Mouse (Mus musculus) intestine, embryonic 16.5 days (tissue): Measurements from ENCODE around the gene Adgrl2. TPM values are rescaled to one million over a fixed set of nuclear protein-coding genes. Genes with fewer than 3 reads are reported as not detected.

ENCODE experiments used
- ATAC-seq: fragments of 200-750 bp; cut with Nextera tagmentation; 2 replicates; pipeline ENCODE4 v1.8.0; 2017; ENCODE audit warnings: moderate TSS enrichment, moderate library complexity
- H3K27ac ChIP-seq: fragments of 300-500 bp; sonication (generic); 2 replicates; pipeline ENCODE4 v1.5.1; 2014; ENCODE audit warnings: mild to moderate bottlenecking, low read length
- H3K27me3 ChIP-seq: fragments of 300-500 bp; sonication (generic); replicated peaks from 2 replicates; pipeline ENCODE4 v1.6.1; 2014; ENCODE audit warnings: low read length, control low read depth, mixed read lengths; ENCODE audit not compliant: control insufficient read depth, insufficient read depth
- H3K36me3 ChIP-seq: fragments of 300-500 bp; sonication (generic); 2 replicates; pipeline ENCODE4 v1.6.1; 2014; ENCODE audit warnings: low read length, control low read depth; ENCODE audit not compliant: control insufficient read depth, insufficient read depth
- H3K4me1 ChIP-seq: fragments of 300-500 bp; sonication (generic); 2 replicates; pipeline ENCODE4 v1.6.1; 2014; ENCODE audit warnings: low read length, control low read depth, mixed read lengths; ENCODE audit not compliant: control insufficient read depth, insufficient read depth
- H3K4me2 ChIP-seq: fragments of 300-500 bp; sonication (generic); 2 replicates; pipeline ENCODE4 v1.6.1; 2014; ENCODE audit warnings: low read depth, low read length, control low read depth
- H3K4me3 ChIP-seq: fragments of 300-500 bp; sonication (generic); 2 replicates; pipeline ENCODE4 v1.5.1; 2014; ENCODE audit warnings: mild to moderate bottlenecking, low read length
- H3K9ac ChIP-seq: fragments of 300-500 bp; sonication (generic); 2 replicates; pipeline ENCODE4 v1.6.1; 2014; ENCODE audit warnings: low read depth, low read length
- H3K9me3 ChIP-seq: fragments of 300-500 bp; sonication (generic); 2 replicates; pipeline ENCODE4 v1.6.1; 2016; ENCODE audit warnings: low read length, control low read depth; ENCODE audit not compliant: control insufficient read depth
- WGBS: fragments of 180-500 bp; shearing (Covaris S2); extraction: QIAGEN DNeasy Blood & Tissue Kit; methylation state at CpG from one replicate; pipeline ENCODE4 v1.1.7; 2014; 5-methylcytosine and 5-hydroxymethylcytosine counted together
- polyA plus RNA-seq: library from polyadenylated mRNA; unstranded; fragments of >200 nt; fragmentation: Nextera tagmentation; extraction: Ambion mirVana; gene quantifications from 2 replicates; pipeline ENCODE4 v1.2.1, GENCODE M21; 2015

The Adgrl2 gene
- polyA plus RNA-seq, 1 experiment from 2014 or later: 24.4 TPM

- Histone ChIP-seq H3K27me3 (no peaks in the 10 kb centered on the region), H3K4me2 (no peak overlapping the region), H3K9ac (no peak overlapping the region), H3K27ac (no peak overlapping the region), H3K9me3 (no peaks in the 10 kb centered on the region), H3K4me1 (no peaks in the 10 kb centered on the region), H3K36me3 (no peaks in the 10 kb centered on the region), H3K4me3 (no peak overlapping the region)
- WGBS: 97% methylated on average over 5 of the region's 5 CpGs
- ATAC-seq: no peak
These were observed 108.9 kb downstream of the Adgrl2 start for GRCm38 (mm10) chr3:148881431-148881830.

GRCm38 (mm10) chr3:148872563-148872962 is 117.8 kb downstream of the Adgrl2 start:
- H3K4me1 ChIP-seq: no peaks in the 10 kb centered on the region
- no peak overlapping the region for H3K9ac ChIP-seq
- 77% methylated on average over 5 of the region's 5 CpGs for WGBS
- H3K27ac ChIP-seq: no peak overlapping the region
- H3K9me3 ChIP-seq: no peaks in the 10 kb centered on the region
- no peaks in the 10 kb centered on the region for H3K36me3 ChIP-seq
- ATAC-seq: no peak
- no peaks in the 10 kb centered on the region for H3K27me3 ChIP-seq
- H3K4me3 ChIP-seq: no peak overlapping the region
- no peak overlapping the region for H3K4me2 ChIP-seq

- Histone ChIP-seq H3K36me3 (no peaks in the 10 kb centered on the region), H3K9ac (no peak overlapping the region), H3K4me2 (no peak overlapping the region), H3K27me3 (no peaks in the 10 kb centered on the region), H3K9me3 (no peaks in the 10 kb centered on the region), H3K27ac (no peak overlapping the region), H3K4me3 (no peak overlapping the region), H3K4me1 (no peaks in the 10 kb centered on the region)
- peak; percentile 67 for ATAC-seq
- 78% methylated on average over 5 of the region's 5 CpGs for WGBS
These were observed 118.4 kb downstream of the Adgrl2 start for GRCm38 (mm10) chr3:148871792-148872464.

GRCm38 (mm10) chr3:148867618-148868017 is 122.7 kb downstream of the Adgrl2 start:
- Histone ChIP-seq H3K27me3 (no peaks in the 10 kb centered on the region), H3K4me1 (no peaks in the 10 kb centered on the region), H3K9ac (no peak overlapping the region), H3K36me3 (0 out of 2 replicates have a peak, but pooled peaks cover 2% of the 10 kb centered on the region), H3K4me2 (no peak overlapping the region), H3K9me3 (no peaks in the 10 kb centered on the region), H3K27ac (no peak overlapping the region), H3K4me3 (no peak overlapping the region)
- WGBS: 48% methylated on average over 8 of the region's 8 CpGs
- ATAC-seq: no peak

GRCm38 (mm10) chr3:148866633-148867032 is 123.7 kb downstream of the Adgrl2 start:
- no peak overlapping the region for H3K27ac ChIP-seq
- H3K4me2 ChIP-seq: no peak overlapping the region
- no peaks in the 10 kb centered on the region for H3K9me3 ChIP-seq
- H3K4me3 ChIP-seq: no peak overlapping the region
- no peak overlapping the region for H3K9ac ChIP-seq
- H3K27me3 ChIP-seq: no peaks in the 10 kb centered on the region
- 0 out of 2 replicates have a peak, but pooled peaks cover 2% of the 10 kb centered on the region for H3K36me3 ChIP-seq
- H3K4me1 ChIP-seq: no peaks in the 10 kb centered on the region
- 89% methylated on average over 5 of the region's 5 CpGs for WGBS
- no peak for ATAC-seq

GRCm38 (mm10) chr3:148866053-148866452 is 124.3 kb downstream of the Adgrl2 start:
- H3K9me3 ChIP-seq: no peaks in the 10 kb centered on the region
- no peaks in the 10 kb centered on the region for H3K4me1 ChIP-seq
- H3K27ac ChIP-seq: no peak overlapping the region
- H3K4me2 ChIP-seq: no peak overlapping the region
- WGBS: 85% methylated on average over 7 of the region's 7 CpGs
- H3K36me3 ChIP-seq: 0 out of 2 replicates have a peak, but pooled peaks cover 2% of the 10 kb centered on the region
- H3K27me3 ChIP-seq: no peaks in the 10 kb centered on the region
- ATAC-seq: no peak
- H3K9ac ChIP-seq: no peak overlapping the region
- H3K4me3 ChIP-seq: no peak overlapping the region

GRCm38 (mm10) chr3:148865234-148865633 is 125.1 kb downstream of the Adgrl2 start:
- WGBS: 73% methylated on average over 7 of the region's 7 CpGs

GRCm38 (mm10) chr3:148861860-148862259 is 128.5 kb downstream of the Adgrl2 start:
- Histone ChIP-seq H3K36me3 (peaks cover 7% of the 10 kb centered on the region), H3K4me1 (no peaks in the 10 kb centered on the region), H3K9ac (no peak overlapping the region), H3K27ac (no peak overlapping the region), H3K4me3 (no peak overlapping the region), H3K9me3 (no peaks in the 10 kb centered on the region), H3K27me3 (no peaks in the 10 kb centered on the region), H3K4me2 (no peak overlapping the region)
- ATAC-seq: no peak
- 58% methylated on average over 7 of the region's 7 CpGs for WGBS

More at GRCm38 (mm10) chr3:148865234-148865633, 125.1 kb downstream of the Adgrl2 start:
- Histone ChIP-seq H3K27ac (no peak overlapping the region), H3K9me3 (no peaks in the 10 kb centered on the region), H3K4me3 (no peak overlapping the region), H3K4me2 (no peak overlapping the region), H3K36me3 (0 out of 2 replicates have a peak, but pooled peaks cover 2% of the 10 kb centered on the region), H3K4me1 (no peaks in the 10 kb centered on the region), H3K27me3 (no peaks in the 10 kb centered on the region), H3K9ac (no peak overlapping the region)
- no peak for ATAC-seq

GRCm38 (mm10) chr3:148854306-148854910 is 135.9 kb downstream of the Adgrl2 start:
- WGBS: 38% methylated on average over 12 of the region's 12 CpGs
- Histone ChIP-seq H3K4me2 (no peak overlapping the region), H3K9me3 (no peaks in the 10 kb centered on the region), H3K27ac (no peak overlapping the region), H3K36me3 (peaks cover 16% of the 10 kb centered on the region), H3K9ac (no peak overlapping the region), H3K4me3 (no peak overlapping the region), H3K4me1 (no peaks in the 10 kb centered on the region), H3K27me3 (no peaks in the 10 kb centered on the region)
- no peak for ATAC-seq
